Mouse (Mus musculus) ZHBTc4 (cell line): ENCODE data around the gene Oxsr1.
A peak's percentile ranks its signal among the peaks of the same experiment; 100 is the strongest.
"Not testable (repeated sequence)": the region's sequence is repeated elsewhere in the genome, so short reads cannot be mapped to it uniquely, and the experiment has no call there.

Source experiments
- DNase-seq: peaks from one replicate; pipeline ENCODE4 v3.0.0-alpha.2; 2011; ENCODE audit warnings: low read depth, low spot score

Oxsr1 gene

DNA sequence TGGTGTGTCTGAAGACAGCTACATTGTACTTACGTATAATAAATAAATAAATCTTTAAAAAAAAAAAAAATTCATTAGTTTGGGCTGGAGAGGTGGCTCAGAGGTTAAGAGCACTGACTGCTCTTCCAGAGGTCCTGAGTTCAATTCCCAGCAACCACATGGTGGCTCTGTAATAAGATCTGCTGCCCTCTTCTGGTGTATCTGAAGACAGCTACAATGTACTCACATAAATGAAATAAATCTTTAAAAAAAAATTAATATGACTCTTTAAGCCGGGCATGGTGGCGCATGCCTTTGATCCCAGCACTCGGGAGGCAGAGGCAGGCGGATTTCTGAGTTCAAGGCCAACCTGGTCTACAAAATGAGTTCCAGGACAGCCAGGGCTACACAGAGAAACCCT lies 47.4 kb downstream of the Oxsr1 start:
- not testable (repeated sequence) for DNase-seq

DNA sequence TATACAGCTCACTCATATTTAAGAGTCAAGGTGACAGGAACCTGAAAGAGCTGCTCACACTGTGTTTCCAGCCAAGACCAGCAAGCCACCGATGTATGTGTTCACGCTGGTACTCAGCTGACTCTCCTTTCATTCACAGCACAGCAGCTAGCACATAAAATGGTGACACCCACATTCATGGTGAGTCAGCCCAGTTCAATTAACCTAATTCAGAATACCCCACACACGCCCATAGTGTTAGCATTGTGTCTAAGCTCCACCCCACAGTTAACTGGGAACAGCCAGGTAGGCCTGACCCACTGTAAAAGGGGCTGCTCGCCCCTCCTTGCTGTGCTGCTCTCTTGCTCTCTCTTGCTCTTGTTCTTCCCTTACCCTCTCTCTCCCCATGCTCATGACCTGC lies 50.7 kb downstream of the Oxsr1 start:
- DNase-seq: peak; percentile 83

DNA sequence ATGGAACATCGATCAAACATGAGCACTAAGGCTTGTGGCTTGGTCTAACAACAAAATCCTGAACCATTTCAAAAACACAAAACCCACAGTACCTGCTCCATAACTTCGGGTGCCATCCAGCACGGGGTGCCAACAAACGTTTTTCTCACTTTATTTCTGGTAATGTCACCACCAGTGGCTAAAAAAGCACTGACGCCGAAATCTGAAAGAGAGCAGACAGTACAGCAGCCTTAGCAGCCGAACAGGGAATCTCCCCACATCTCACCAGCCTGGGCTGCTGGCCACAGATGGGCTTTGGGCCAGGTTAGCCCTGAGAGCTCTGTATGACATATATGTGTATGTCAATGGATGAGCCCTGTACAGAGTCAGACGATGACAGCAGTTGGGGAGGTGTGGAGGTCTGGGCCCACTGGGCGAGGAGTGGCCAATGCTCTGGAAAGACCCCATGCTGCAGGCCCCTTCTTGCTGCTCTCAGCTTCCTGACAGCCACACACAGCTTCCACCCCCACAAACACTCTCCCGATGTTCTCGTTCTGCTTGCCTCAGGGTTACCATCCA lies 53.6 kb downstream of the Oxsr1 start:
- no peak for DNase-seq

DNA sequence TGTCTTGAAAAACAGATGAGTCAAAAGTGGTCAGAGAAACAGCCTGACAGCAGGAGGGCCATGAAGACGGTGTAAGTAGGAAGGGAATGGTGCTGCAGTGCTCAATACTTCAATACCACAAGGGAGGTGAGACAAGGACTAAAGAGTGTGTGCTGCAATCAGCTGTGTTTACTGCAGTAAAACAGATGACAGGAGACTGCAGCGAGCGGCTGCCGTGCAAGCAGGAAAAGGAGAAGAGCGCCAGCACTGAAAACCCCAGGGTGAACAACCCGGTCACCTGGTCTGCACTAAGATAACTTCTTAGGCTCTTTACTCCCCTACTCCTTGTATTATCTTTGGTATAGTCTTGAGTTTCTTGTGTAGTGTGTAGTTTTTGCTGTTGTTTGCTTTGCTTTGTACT lies 54.1 kb downstream of the Oxsr1 start:
- DNase-seq: no peak

DNA sequence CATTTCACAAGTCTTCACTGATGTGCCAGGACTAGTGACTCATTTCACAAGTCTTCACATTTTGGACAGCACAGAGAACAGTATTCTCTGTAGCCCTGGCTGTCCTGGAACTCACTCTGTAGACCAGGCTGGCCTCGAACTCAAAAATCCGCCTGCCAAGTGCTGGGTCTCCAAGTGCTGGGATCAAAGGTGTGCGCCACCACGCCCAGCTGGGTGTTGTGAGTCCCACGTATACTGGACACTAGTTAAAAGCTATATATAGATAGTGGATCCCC lies 56.2 kb downstream of the Oxsr1 start:
- DNase-seq: not testable (repeated sequence)

DNA sequence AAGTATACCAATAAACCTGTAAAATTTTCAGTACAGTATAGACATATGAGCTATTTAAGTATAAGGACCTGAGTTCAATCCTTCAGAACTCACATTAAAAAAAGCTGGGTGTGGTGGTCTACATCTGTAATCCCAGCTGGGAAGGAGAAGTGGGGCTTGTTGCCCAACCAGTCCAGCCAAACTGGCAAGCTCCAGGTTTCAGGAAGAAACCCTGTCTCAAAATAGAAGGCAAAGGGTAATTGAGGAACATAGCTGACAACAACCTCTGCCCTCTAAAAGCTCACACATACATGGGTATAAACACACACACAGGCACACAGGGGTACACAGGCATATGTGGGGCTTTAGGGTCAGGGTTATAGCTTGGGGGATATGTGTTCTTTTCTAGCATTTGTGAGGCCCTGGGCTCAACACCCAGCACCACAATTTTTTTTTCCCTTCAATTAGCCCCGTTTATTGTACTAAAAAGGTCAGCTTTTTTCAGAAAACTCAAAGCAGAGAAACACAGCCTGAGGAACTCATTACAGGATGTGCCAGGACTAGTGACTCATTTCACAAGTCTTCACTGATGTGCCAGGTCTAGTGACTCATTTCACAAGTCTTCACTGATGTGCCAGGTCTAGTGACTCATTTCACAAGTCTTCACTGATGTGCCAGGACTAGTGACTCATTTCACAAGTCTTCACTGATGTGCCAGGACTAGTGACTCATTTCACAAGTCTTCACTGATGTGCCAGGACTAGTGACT lies 56.7 kb downstream of the Oxsr1 start:
- DNase-seq: not testable (repeated sequence)

DNA sequence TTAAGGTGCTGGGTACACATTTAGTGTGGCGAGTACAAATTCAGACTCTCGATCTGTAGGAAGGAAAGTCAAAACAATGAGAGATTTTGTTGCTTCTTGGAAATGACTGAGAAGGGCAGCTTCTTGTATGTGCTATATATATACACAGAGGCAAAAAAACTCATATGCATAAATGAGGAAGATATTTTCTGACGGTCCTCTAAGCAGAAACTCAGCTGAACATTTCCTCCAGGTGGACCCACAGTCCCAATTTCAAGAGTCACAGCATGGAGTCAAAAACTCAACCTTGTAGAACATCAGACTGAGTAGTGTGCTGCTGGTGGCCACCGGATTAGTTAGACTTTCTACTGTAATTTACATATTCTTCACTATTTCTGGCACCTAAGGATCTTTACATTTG lies 59.2 kb downstream of the Oxsr1 start:
- no peak for DNase-seq

DNA sequence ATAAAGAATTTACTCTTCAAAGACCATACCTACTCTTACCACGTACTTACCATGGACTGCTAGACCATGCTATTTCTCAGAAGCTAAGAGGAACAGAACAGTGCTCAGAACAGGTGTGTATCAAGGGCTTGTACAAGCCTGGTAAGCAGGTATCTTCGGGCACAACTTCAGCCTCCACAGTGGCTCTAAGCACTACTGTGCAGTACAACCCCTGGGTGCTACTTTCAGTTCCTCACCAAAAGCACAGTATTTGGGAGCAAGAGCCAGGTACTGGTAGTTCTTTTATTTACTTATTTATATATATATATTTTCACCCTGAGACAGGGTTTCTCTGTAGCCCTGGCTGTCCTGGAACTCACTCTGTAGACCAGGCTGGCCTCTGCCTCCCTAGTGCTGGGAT lies 61.4 kb downstream of the Oxsr1 start:
- no peak for DNase-seq

DNA sequence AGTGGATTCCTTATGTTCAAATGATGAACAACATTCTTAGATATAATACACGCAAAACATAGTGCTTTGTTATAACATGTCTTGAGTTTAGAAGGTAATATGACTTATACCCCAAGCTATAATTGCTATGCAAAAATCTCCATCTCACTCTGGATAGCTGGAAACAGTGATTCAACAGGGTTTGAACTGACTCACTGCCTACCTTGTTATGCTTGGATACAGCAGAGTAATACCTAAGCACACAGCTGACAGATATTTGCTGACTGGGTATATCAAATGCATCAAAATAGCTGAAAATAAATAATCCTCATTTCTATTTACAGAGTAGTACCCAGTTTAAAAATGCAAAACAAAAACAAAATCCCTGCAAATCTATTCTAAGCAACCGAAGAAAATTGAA lies 63.4 kb downstream of the Oxsr1 start:
- no peak for DNase-seq

DNA sequence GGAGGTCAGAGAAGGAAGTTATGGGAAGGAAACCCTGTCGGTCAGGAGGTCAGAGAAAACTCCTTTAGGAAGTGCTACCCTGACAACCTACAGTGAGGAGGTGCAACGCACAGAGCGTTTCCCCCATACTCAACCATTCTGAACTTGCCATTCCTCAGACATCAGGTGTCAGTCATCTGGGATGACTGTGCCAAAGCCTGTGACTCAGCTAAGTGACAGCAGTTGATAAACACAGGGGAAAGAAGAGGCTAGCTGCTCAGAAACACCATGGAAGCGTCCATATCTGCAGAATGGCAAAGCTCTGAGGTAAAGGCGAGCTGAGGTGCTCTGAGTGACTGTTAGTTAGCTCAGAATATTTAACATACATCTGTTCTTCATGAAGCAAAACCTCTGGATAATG lies 64.1 kb downstream of the Oxsr1 start:
- DNase-seq: no peak

DNA sequence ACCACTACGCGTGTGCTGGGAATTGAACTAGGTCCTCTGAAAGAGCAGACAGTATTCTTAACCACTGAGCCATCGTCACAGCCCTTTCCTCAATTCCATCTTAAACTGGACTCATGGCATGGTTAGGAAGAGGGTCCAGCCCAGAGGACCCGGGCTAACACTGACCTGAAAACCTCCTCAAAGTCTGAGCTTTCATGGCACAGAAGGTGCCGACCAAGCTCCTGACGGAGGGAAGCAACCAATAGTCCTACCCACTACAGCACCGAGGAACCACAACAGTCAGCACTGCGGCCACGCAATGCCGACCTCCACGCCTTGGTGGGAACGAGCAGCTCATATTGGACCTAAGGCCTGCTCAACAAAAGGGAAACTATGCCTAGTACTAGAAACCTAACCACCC lies 66.1 kb downstream of the Oxsr1 start:
- no peak for DNase-seq

DNA sequence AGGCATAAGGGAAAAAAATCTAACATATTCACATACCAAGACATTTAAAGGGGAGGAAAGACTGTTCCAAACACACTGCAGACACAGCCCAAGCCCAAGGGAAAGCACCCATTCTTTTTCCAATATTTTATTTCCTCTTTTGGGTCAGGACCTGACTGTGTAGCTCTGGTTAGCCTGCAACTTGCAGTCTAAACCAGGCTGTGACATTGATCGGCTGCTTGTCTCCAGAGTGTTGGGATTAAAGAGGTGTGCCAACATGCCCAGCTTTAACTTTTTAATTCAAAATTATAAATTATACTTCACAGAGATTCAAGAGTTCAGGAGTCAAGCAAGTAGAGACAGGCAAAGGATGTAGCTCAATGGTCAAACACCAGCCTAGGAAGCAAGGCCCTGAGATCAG lies 67.1 kb downstream of the Oxsr1 start:
- no peak for DNase-seq

DNA sequence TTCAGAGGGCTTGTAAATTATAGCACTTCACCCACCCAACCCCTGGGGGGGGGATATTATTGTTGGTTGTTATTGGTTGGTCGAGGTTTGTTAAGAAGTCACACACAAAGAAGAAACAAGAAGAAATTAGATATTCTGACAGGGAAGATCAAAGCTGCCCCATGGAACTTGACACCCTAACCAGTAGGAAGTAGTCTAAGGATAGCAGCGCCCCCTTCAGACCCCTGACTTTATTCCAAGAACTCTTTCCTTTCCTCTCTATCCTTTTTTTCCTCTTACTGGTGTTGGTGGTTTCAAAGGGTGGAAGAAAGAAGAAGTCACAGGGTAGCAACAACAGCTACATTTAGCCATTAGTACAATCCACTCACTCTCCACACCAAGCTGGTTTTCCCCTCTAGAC lies 68.0 kb downstream of the Oxsr1 start:
- no peak for DNase-seq

DNA sequence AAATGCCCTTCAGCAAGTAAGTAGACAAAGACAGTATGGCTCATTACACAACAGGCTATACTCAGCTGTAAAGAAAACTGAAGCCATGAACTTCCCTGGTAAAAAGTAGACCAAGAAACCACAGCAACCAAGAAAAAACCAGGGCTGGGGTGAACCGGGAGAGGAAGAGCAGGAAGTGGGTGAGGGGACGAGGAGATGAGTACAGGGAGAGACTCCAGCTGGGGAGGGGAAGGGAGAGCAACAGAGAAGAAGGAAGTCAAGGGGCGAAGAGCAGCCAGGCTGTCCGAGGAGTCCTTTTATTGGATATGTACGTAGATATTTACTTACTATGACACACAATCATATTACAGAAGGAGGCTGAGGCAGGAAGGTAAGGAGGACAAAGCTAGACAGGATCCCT lies 74.2 kb downstream of the Oxsr1 start:
- DNase-seq: no peak

DNA sequence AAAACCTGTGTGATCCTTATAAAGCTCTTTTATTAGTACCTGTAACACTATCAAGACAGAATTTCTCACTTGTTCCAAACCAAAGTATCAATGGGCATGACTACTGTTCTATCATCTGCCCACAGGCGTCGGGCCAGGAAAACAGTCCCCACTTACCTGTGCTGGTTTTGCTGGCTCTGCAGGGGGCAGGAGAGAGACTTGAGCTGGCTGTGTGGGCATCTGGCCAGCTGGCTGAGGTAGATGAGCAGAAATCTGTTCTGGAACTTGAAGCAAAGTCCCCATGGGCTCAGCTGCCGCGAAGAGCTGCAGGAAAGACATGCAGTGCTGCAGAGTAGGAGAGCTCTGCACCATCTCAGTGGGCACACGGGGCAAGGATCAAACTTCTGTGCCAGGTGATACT lies 75.4 kb downstream of the Oxsr1 start:
- no peak for DNase-seq

DNA sequence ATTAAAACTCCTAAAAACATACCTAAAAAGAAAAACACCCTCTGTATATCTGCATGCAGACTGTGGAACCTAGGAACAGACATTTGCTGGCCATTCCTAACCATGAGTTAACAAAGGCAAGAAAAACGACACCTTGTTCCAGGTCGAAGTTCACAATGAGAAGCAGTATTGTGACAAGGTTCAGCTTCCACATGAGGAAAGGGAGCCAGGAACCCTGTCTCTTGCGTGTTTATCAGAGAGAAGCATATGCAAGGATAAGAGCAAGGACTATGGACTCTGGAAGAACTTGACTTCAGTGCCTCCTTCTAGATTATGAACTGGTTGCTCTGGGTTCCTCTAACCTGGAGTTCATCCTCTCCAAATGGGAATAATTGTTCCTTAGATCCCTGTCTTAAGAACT lies 78.2 kb downstream of the Oxsr1 start:
- no peak for DNase-seq

DNA sequence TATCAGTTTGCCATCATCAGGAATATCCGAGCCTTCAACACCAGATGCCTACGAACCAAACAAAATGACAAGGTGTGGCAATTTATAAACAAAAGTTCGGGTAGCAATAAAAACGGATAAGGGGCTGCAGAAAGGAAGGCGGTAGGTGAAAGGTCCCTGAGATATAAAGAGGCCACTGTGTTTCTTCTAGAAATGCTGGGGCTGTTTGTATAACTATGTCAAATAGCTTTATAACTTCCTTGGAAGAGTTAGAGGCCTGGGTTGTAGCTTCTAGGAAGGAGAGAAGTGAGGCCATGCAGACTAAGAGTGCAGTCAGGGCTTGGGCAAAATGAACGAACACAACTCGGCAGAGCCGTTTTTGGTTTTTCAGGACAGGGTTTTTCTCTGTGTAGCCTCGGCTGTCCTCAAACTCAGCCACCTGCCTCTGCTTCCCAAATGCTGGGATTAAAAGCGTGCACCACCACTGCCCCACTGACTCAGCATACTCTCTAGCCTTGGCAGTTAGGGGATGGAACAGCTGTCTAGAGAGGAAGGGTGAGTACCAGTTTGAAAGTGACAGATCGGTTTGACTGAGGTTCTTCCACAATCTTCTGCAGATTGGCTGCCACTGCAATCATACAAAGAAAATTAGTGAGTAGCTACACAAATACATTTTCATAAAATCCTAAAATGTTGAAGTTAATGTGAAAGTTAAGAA lies 80.9 kb downstream of the Oxsr1 start:
- no peak for DNase-seq

DNA sequence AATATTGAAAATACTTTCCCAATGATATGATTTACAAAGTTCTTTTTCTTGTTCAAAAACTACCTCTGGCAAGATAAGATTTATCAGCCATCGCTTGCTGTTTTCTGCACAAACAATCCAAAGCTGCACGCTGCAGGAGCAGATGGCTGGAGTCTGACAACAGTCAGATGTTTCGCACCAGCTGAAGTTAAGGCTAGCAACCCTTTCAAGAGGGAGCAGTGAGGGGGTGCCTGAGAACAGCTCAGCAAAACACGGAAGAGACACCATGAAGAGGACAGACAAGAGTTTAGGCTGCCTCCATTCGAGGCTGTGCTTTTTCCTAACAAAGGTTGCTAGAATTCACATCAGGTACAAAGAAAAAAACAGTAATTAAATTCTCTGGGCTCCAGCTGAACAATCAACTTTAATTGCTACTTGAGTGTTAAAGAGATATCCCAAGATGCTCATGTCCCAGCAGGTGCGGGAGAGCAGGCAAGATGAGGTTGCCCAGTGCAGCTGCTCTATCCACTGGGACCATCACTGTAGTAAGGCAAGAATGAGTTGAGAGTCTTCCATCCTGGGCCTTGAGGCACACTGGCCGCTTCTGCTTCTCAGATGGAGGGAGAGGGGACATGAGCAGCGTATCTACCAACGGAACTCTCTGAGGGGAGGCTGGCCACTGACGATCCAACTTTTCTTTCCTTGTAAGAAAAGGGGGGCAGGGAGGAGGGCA lies 81.8 kb downstream of the Oxsr1 start:
- no peak for DNase-seq

DNA sequence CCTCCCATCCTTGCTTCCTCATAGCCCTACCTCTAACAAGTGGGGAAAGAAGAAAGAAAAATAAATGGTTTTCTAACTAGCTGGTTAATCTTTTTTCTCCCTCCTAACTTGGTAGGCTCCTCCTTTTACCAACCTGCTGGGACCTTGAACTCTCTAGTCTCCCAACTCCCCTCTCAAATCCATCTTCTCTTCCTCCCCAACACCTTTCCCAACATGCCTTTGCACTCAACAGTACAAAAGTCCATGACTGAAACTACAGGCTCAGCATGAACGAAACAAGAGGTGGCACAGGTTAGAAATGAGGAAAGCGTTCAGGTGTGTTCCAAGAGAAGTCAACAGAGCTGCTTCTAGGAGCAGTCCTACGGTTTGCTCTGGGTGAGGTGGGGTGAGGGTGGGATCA lies 83.0 kb downstream of the Oxsr1 start:
- DNase-seq: no peak

DNA sequence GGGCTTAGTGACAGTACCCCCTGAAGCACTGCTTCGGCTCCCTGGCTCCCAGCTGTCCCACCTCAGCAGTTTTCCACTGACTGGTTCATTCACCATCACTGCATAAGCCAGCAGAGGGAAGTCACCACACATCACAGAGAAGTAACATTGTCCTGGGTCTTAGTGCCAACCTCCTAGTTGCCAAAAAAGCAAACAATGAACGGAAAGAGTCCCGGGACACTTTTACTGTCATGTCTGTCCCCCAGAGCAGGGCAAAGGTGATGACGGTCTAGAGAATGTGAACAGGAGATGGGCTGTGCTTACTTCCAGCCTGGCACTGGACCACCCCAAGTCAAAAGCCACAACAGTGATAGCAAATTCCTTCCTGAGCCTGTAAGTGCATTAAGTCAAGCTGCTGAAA lies 83.4 kb downstream of the Oxsr1 start:
- DNase-seq: no peak

DNA sequence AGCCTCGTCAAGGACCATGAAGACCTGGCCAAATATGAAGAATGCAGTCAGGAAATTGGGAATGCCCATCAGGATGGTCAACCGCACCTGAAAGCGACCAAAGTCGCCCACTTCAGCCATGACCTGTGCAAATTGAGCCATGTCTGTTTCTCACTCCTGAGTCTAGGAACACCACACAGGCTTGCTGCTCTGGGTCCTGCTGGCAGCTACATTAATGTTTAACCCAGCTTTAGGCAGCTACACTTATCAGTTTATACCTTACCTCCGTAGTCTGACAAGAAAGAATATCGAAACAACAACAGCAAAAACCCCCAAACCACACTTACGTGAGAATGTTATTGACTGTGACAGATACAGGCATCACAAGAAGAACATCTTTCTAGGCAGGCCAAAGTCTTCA lies 90.7 kb downstream of the Oxsr1 start:
- no peak for DNase-seq

DNA sequence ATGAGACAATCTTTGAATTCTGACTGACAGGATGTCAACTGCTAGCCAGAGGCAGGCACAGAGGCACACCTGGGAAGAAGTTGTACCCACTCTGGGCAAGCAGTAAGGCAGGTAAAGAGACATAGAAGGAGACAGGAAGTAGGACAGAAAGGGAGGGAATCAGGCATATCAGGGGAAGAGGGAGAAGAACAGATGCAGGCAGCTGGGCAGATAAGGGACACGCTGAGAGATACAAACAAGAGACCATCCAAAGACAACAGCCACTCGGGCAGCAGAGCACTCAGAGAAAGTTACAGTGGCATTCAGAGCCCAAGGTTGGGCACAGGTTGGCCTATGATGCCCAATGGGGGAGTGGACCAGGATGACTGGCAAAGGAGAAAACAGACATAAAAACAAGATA lies 91.4 kb downstream of the Oxsr1 start:
- DNase-seq: no peak

DNA sequence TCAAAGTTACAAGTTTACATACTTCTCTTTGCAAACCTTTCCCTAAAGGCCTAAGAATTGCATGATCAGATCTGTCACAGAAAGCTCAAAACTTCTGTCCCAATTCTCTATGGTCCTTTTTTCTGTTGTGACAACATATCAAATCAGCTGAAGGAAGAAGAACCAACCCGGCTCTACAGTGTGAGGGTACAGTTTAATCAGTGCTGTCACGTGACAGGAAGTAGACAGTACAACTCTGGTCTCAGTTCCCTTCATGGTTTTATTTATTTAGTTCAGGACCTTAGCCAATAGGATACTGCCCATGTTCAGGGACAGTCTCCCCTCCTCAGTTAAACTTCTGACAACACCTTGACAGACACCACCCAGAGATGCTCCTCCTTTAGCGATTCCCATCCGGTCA lies 102.0 kb downstream of the Oxsr1 start:
- no peak for DNase-seq
